In genomic region chr7:120632518-120632917, GRCm38 (mm10) we compare ENCODE assay signal across 9 mouse cellular contexts. TPM values are rescaled to one million over a fixed set of nuclear protein-coding genes. Genes with fewer than 3 reads are reported as not detected.
DNase-seq lines count a peak whose midpoint lies in the region; ATAC-seq and TF ChIP-seq lines count a peak whose summit lies in the region.
"Had no signal": no experiment of that assay in that cellular context is flagged by ENCODE, and none has a peak within 500 bp of the region (broad histone marks: within the 10 kb centered on the region; RNA-seq: fewer than 3 reads in every experiment).

No protein-coding gene starts in this region.

- DNase-seq in cerebellum, postnatal 10 days, result peak; percentile 18 to 27
- DNase-seq in cerebellum, postnatal 36 days, result no peak
- DNase-seq in limb, embryonic 14.5 days (ENCODE audit: low spot score), result peak; percentile 37
- no peak for DNase-seq in limb, embryonic 10.5 days (ENCODE audit: low spot score)
- DNase-seq in adrenal gland, postnatal 36 days, result peak; percentile 8 to 32
- peak; percentile 42 for DNase-seq in lung, postnatal 10 days
- no peak for DNase-seq in urinary bladder, postnatal 14 days (ENCODE audit: low spot score)
- no peak for DNase-seq in testis, postnatal 14 days (ENCODE audit: low spot score)

- H3K9ac ChIP-seq in limb, embryonic 14.5 days (ENCODE audit: low read depth, low read length, severe bottlenecking), result no peak overlapping the region

- no peak for TF ChIP-seq POLR2A in limb, embryonic 14.5 days (IDR thresholded peaks at IDR 0.05; ENCODE audit: borderline replicate concordance, extremely low read depth, insufficient read depth, insufficient read length)

- no peak for ATAC-seq in limb, embryonic 14.5 days (ENCODE audit: low FRiP score, low read depth)

- H3K4me3 ChIP-seq in limb, embryonic 14.5 days (replicated peaks; ENCODE audit: low read length), result no peak overlapping the region
- H3K4me3 ChIP-seq in limb, embryonic 10.5 days, result no peak overlapping the region

- no peak overlapping the region for H3K27ac ChIP-seq in limb, embryonic 14.5 days (replicated peaks; ENCODE audit: low read depth, low read length)
- H3K27ac ChIP-seq in limb, embryonic 10.5 days, result no peak overlapping the region

- no peak overlapping the region for H3K4me2 ChIP-seq in limb, embryonic 14.5 days (replicated peaks; ENCODE audit: low read depth, low read length, severe bottlenecking)

- H3K27me3 ChIP-seq in limb, embryonic 14.5 days (ENCODE audit: control insufficient read depth, insufficient read depth, low read length), result no peaks in the 10 kb centered on the region
- no peaks in the 10 kb centered on the region for H3K27me3 ChIP-seq in limb, embryonic 10.5 days (ENCODE audit: low read depth, poor library complexity, severe bottlenecking)

- H3K36me3 ChIP-seq in limb, embryonic 14.5 days (ENCODE audit: control insufficient read depth, insufficient read depth, low read length), result peaks cover 4% of the 10 kb centered on the region; the same call in 1 of the 2 replicates
- H3K36me3 ChIP-seq in limb, embryonic 10.5 days, result peaks cover 2% of the 10 kb centered on the region

- H3K4me1 ChIP-seq in limb, embryonic 14.5 days (ENCODE audit: control insufficient read depth, insufficient read depth, low read length), result peaks cover 8% of the 10 kb centered on the region
- peaks cover 14% of the 10 kb centered on the region for H3K4me1 ChIP-seq in limb, embryonic 10.5 days

- no peaks in the 10 kb centered on the region for H3K9me3 ChIP-seq in limb, embryonic 14.5 days (ENCODE audit: control insufficient read depth, low read length)
- H3K9me3 ChIP-seq in limb, embryonic 10.5 days (replicated peaks), result no peaks in the 10 kb centered on the region
- H3K9me3 ChIP-seq: G1E had no signal

- 67% methylated on average over 1 of the region's 1 CpGs for WGBS in limb, embryonic 14.5 days
- 88% methylated on average over 1 of the region's 1 CpGs for WGBS in limb, embryonic 10.5 days

RNA-seq across cellular contexts. Expression of gene Uqcrc2, which starts 2.5 kb away (rescaled TPM):
- polyA plus RNA-seq in limb, embryonic 14.5 days (2012; rRNA removed), result 134 and 165 TPM in 2 replicates
- 198 and 200 TPM in 2 replicates for polyA plus RNA-seq in limb, embryonic 14.5 days (2014; fragmentation: Nextera tagmentation; extraction: Ambion mirVana)
- 187 and 190 TPM in 2 replicates for polyA plus RNA-seq in limb, embryonic 10.5 days (2016; fragmentation: Nextera tagmentation; extraction: Ambion mirVana)
- total RNA-seq in adrenal gland, postnatal 36 days (2021), result 100 to 1,000 TPM; 369 to 403 TPM

RNA-seq across cellular contexts. Expression of gene Pdzd9, which starts 37.6 kb away (rescaled TPM):
- polyA plus RNA-seq in limb, embryonic 14.5 days (2012; rRNA removed), result 0.14 and 0.31 TPM in 2 replicates
- polyA plus RNA-seq in limb, embryonic 14.5 days (2014; fragmentation: Nextera tagmentation; extraction: Ambion mirVana), result 0.44 and 0.57 TPM in 2 replicates
- polyA plus RNA-seq in limb, embryonic 10.5 days (2016; fragmentation: Nextera tagmentation; extraction: Ambion mirVana), result 0.36 and 0.46 TPM in 2 replicates
- not detected for total RNA-seq in adrenal gland, postnatal 36 days (2021)
- polyA plus RNA-seq: G1E had no signal

RNA-seq across cellular contexts. Expression of gene Mosmo, which starts 44.9 kb away (rescaled TPM):
- polyA plus RNA-seq in limb, embryonic 14.5 days (2012; rRNA removed), result 30.8 and 33.3 TPM in 2 replicates
- polyA plus RNA-seq in limb, embryonic 14.5 days (2014; fragmentation: Nextera tagmentation; extraction: Ambion mirVana), result 15.6 and 19.5 TPM in 2 replicates
- 13.5 and 13.9 TPM in 2 replicates for polyA plus RNA-seq in limb, embryonic 10.5 days (2016; fragmentation: Nextera tagmentation; extraction: Ambion mirVana)
- 10 to 100 TPM; 46.1 TPM for total RNA-seq in adrenal gland, postnatal 36 days (2021)

Comparison
In these comparisons a context has a peak if more than half of its experiments do, and no peak if none do; other contexts are left out.
1. DNase-seq: peak in cerebellum, postnatal 10 days (2 of 2), limb, embryonic 14.5 days (single experiment), adrenal gland, postnatal 36 days (2 of 2) and lung, postnatal 10 days (single experiment); none in cerebellum, postnatal 36 days (0 of 2), limb, embryonic 10.5 days (single experiment), urinary bladder, postnatal 14 days (single experiment) and testis, postnatal 14 days (single experiment).